Mouse (Mus musculus) embryonic facial prominence, embryonic 11.5 days (tissue): ENCODE results near the gene Olfr160. TPM values are rescaled to one million over a fixed set of nuclear protein-coding genes. Genes with fewer than 3 reads are reported as not detected.
A peak's percentile ranks its signal among the peaks of the same experiment; 100 is the strongest.

ENCODE experiments used
- ATAC-seq: fragments of 200-750 bp; cut with Nextera tagmentation; replicated peaks from 2 replicates; pipeline ENCODE4 v1.8.0; 2017; ENCODE audit warnings: low read depth; ENCODE audit not compliant: insufficient number of reproducible peaks, low FRiP score, low TSS enrichment
- DNase-seq: peaks from one replicate; pipeline ENCODE4 v3.0.0-alpha.2; 2015; ENCODE audit warnings: low spot score
- H3K27ac ChIP-seq: fragments of 300-500 bp; sonication (generic); replicated peaks from 2 replicates; pipeline ENCODE4 v1.5.1; 2014; ENCODE audit warnings: mild to moderate bottlenecking, low read depth, low read length, control low read depth
- H3K27me3 ChIP-seq: fragments of 300-500 bp; sonication (generic); 2 replicates; pipeline ENCODE4 v1.6.1; 2014; ENCODE audit warnings: mild to moderate bottlenecking, low read length, moderate library complexity, mixed read lengths; ENCODE audit not compliant: control insufficient read depth, insufficient read depth
- H3K36me3 ChIP-seq: fragments of 300-500 bp; sonication (generic); replicated peaks from 2 replicates; pipeline ENCODE4 v1.6.1; 2014; ENCODE audit warnings: low read depth, mild to moderate bottlenecking, low read length, moderate library complexity, mixed read lengths; ENCODE audit not compliant: control insufficient read depth, insufficient read depth
- H3K4me1 ChIP-seq: fragments of 300-500 bp; sonication (generic); 2 replicates; pipeline ENCODE4 v1.6.1; 2014; ENCODE audit warnings: low read length, mixed read lengths; ENCODE audit not compliant: control insufficient read depth, insufficient read depth
- H3K4me2 ChIP-seq: fragments of 300-500 bp; sonication (generic); 2 replicates; pipeline ENCODE4 v1.6.1; 2014; ENCODE audit warnings: low read depth, mild to moderate bottlenecking, control low read depth, low read length, moderate library complexity
- H3K4me3 ChIP-seq: fragments of 300-500 bp; sonication (generic); 2 replicates; pipeline ENCODE4 v1.5.1; 2014; ENCODE audit warnings: low read depth, low read length, control low read depth
- H3K9ac ChIP-seq: fragments of 300-500 bp; sonication (generic); replicated peaks from 2 replicates; pipeline ENCODE4 v1.6.1; 2014; ENCODE audit warnings: mild to moderate bottlenecking, control low read depth, low read length
- H3K9me3 ChIP-seq: fragments of 300-500 bp; sonication (generic); replicated peaks from 2 replicates; pipeline ENCODE4 v1.6.1; 2016; ENCODE audit warnings: mild to moderate bottlenecking, low read length, inconsistent platforms, mixed read lengths; ENCODE audit not compliant: control insufficient read depth
- WGBS: fragments of 180-500 bp; shearing (Covaris S2); extraction: QIAGEN DNeasy Blood & Tissue Kit; methylation state at CpG from one replicate; pipeline ENCODE4 v1.1.7; 2014; 5-methylcytosine and 5-hydroxymethylcytosine counted together
- polyA plus RNA-seq: library from polyadenylated mRNA; unstranded; fragments of >200 nt; fragmentation: Nextera tagmentation; extraction: Ambion mirVana; gene quantifications from 2 replicates; pipeline ENCODE4 v1.2.1, GENCODE M21; 2014

Olfr160 gene
- polyA plus RNA-seq, 1 experiment from 2014 or later: not detected

- Histone ChIP-seq H3K4me1 (no peaks in the 10 kb centered on the region), H3K27me3 (no peaks in the 10 kb centered on the region), H3K4me3 (no peak overlapping the region), H3K27ac (no peak overlapping the region), H3K4me2 (no peak overlapping the region), H3K9ac (no peak overlapping the region), H3K9me3 (no peaks in the 10 kb centered on the region), H3K36me3 (no peaks in the 10 kb centered on the region)
- DNase-seq (peak; percentile 70), ATAC-seq (no peak)
- WGBS: 61% methylated on average over 5 of the region's 5 CpGs
Observed at GRCm38 (mm10) chr9:37689970-37690686, 25.9 kb downstream of the Olfr160 start.

GRCm38 (mm10) chr9:37687941-37688303 lies 28.1 kb downstream of the Olfr160 start:
- H3K9ac ChIP-seq: no peak overlapping the region
- H3K36me3 ChIP-seq: no peaks in the 10 kb centered on the region
- DNase-seq: no peak
- no peak overlapping the region for H3K4me2 ChIP-seq
- no peaks in the 10 kb centered on the region for H3K4me1 ChIP-seq
- no peaks in the 10 kb centered on the region for H3K9me3 ChIP-seq
- H3K27ac ChIP-seq: no peak overlapping the region
- H3K27me3 ChIP-seq: no peaks in the 10 kb centered on the region
- no peak overlapping the region for H3K4me3 ChIP-seq
- 39% methylated on average over 3 of the region's 3 CpGs for WGBS
- ATAC-seq: no peak

GRCm38 (mm10) chr9:37687288-37687940 lies 28.6 kb downstream of the Olfr160 start:
- Histone ChIP-seq H3K9ac (no peak overlapping the region), H3K27me3 (no peaks in the 10 kb centered on the region), H3K4me3 (no peak overlapping the region), H3K4me1 (no peaks in the 10 kb centered on the region), H3K36me3 (no peaks in the 10 kb centered on the region), H3K27ac (no peak overlapping the region), H3K4me2 (no peak overlapping the region), H3K9me3 (no peaks in the 10 kb centered on the region)
- WGBS: 74% methylated on average over 3 of the region's 3 CpGs
- DNase-seq: no peak
- no peak for ATAC-seq

- Histone ChIP-seq H3K4me3 (no peak overlapping the region), H3K9ac (no peak overlapping the region), H3K27me3 (no peaks in the 10 kb centered on the region), H3K4me1 (no peaks in the 10 kb centered on the region), H3K9me3 (no peaks in the 10 kb centered on the region), H3K4me2 (no peak overlapping the region), H3K27ac (no peak overlapping the region), H3K36me3 (no peaks in the 10 kb centered on the region)
- no peak for DNase-seq
- 96% methylated on average over 1 of the region's 1 CpGs for WGBS
- no peak for ATAC-seq
Observed at GRCm38 (mm10) chr9:37681123-37681522, 34.9 kb downstream of the Olfr160 start.

GRCm38 (mm10) chr9:37675287-37675686 lies 40.8 kb downstream of the Olfr160 start:
- Histone ChIP-seq H3K27ac (no peak overlapping the region), H3K9me3 (no peaks in the 10 kb centered on the region), H3K4me2 (no peak overlapping the region), H3K36me3 (no peaks in the 10 kb centered on the region), H3K4me3 (no peak overlapping the region), H3K4me1 (no peaks in the 10 kb centered on the region), H3K27me3 (no peaks in the 10 kb centered on the region), H3K9ac (no peak overlapping the region)
- ATAC-seq (no peak), DNase-seq (no peak)
- WGBS: 83% methylated on average over 4 of the region's 4 CpGs

- Histone ChIP-seq H3K4me2 (no peak overlapping the region), H3K27ac (no peak overlapping the region), H3K9me3 (no peaks in the 10 kb centered on the region), H3K4me1 (no peaks in the 10 kb centered on the region), H3K27me3 (no peaks in the 10 kb centered on the region), H3K9ac (no peak overlapping the region), H3K36me3 (no peaks in the 10 kb centered on the region), H3K4me3 (no peak overlapping the region)
- no peak for DNase-seq
- WGBS: 92% methylated on average over 3 of the region's 3 CpGs
- no peak for ATAC-seq
Observed at GRCm38 (mm10) chr9:37670261-37670660, 45.8 kb downstream of the Olfr160 start.

- WGBS: 60% methylated on average over 4 of the region's 4 CpGs
Observed at GRCm38 (mm10) chr9:37669678-37670077, 46.4 kb downstream of the Olfr160 start.

GRCm38 (mm10) chr9:37669115-37669514 lies 46.9 kb downstream of the Olfr160 start, which contains the start of gene Panx3:
Panx3 (minus strand) TSS chr9:37669235.
- no peaks in the 10 kb centered on the region for H3K9me3 ChIP-seq
- no peaks in the 10 kb centered on the region for H3K36me3 ChIP-seq
- H3K27me3 ChIP-seq: no peaks in the 10 kb centered on the region
- no peak for ATAC-seq
- 68% methylated on average over 6 of the region's 6 CpGs for WGBS
- no peaks in the 10 kb centered on the region for H3K4me1 ChIP-seq
- no peak within 1 kb of the TSS for H3K27ac ChIP-seq
- no peak within 1 kb of the TSS for H3K9ac ChIP-seq
- H3K4me3 ChIP-seq: no peak within 1 kb of the TSS
- no peak within 1 kb of the TSS for H3K4me2 ChIP-seq
- DNase-seq: no peak

More at GRCm38 (mm10) chr9:37669678-37670077, 46.4 kb downstream of the Olfr160 start:
- no peaks in the 10 kb centered on the region for H3K36me3 ChIP-seq
- ATAC-seq: no peak
- H3K27ac ChIP-seq: no peak overlapping the region
- no peak overlapping the region for H3K4me3 ChIP-seq
- H3K27me3 ChIP-seq: no peaks in the 10 kb centered on the region
- H3K4me2 ChIP-seq: no peak overlapping the region
- DNase-seq: no peak
- H3K9ac ChIP-seq: no peak overlapping the region
- no peaks in the 10 kb centered on the region for H3K4me1 ChIP-seq
- no peaks in the 10 kb centered on the region for H3K9me3 ChIP-seq
